Mouse (Mus musculus) CH12F3 (cell line): ENCODE data around the gene Slc45a2.

Source experiments
- in situ Hi-C: fragments of 300-500 bp; cut with MboI; formaldehyde crosslinking; loops from 2 replicates; pipeline ENCODE4 v1.14.3; 2020; ENCODE audit warnings: low sequenced_read_pairs

The Slc45a2 gene

GRCm38 (mm10) chr15:11064558-11065411, 64.3 kb downstream of the Slc45a2 start, which contains the start of gene Adamts12:
Gene Adamts12, plus strand, starts transcription at chr15:11064790.
- in situ Hi-C loops, result no loop called here

- in situ Hi-C loops, result no loop called here
These were observed 65.1 kb downstream of the Slc45a2 start for GRCm38 (mm10) chr15:11065528-11066171.

- in situ Hi-C loops, result no loop called here
These were observed 65.8 kb downstream of the Slc45a2 start for GRCm38 (mm10) chr15:11066299-11066698.

- in situ Hi-C loops, result no loop called here
These were observed 67.4 kb downstream of the Slc45a2 start for GRCm38 (mm10) chr15:11067891-11068290.

- in situ Hi-C loops, result no loop called here
These were observed 75.3 kb downstream of the Slc45a2 start for GRCm38 (mm10) chr15:11075726-11076361.
